Mouse (Mus musculus): ENCODE results near the gene Clec18a. TPM values are rescaled to one million over a fixed set of nuclear protein-coding genes. Genes with fewer than 3 reads are reported as not detected.
"Not testable (repeated sequence)": the region's sequence is repeated elsewhere in the genome, so short reads cannot be mapped to it uniquely, and the experiment has no call there.

Clec18a gene
- not detected in 2 replicates for total RNA-seq (2014; rRNA removed)
- polyA plus RNA-seq (2012; rRNA removed) = not detected in 2 replicates

DNA sequence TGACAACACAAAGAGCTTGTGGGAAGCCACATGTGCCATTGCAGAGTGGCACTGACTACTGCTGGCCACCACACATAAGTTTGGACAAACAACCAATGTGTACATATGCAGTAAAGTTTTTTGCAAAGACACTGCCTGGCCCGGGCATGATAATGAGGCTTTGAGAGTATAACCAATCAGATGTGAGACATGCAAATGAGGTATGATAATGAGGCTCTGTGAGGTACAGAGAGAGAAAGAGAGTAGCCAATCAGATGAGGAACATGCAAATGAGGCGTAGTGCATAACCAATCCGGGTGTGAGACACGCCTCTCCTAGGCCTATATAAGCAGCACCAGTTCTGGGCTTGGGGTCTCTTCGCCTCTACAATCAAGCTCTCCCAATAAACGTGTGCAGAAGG lies at the start of gene Clec18a:
Clec18a (minus strand) TSS at position 101 of the 400 bp plus-strand sequence.
- H3K4me1 ChIP-seq (ENCODE audit: control insufficient read depth, insufficient read depth, low read length) = peaks cover 11% of the 10 kb centered on the region
- not testable (repeated sequence) for H3K27ac ChIP-seq (replicated peaks; ENCODE audit: insufficient read depth, low read depth, low read length); H3K4me3 ChIP-seq (ENCODE audit: insufficient read depth, low read depth, low read length); H3K27me3 ChIP-seq (ENCODE audit: control insufficient read depth, insufficient read depth, low read length); DNase-seq (ENCODE audit: extremely low read depth, low read depth, low spot score); H3K36me3 ChIP-seq (ENCODE audit: control insufficient read depth, insufficient read depth, low read length); H3K9ac ChIP-seq (ENCODE audit: low read depth, low read length)
- WGBS = 92% methylated on average over 5 of the region's 6 CpGs
- peaks cover 13% of the 10 kb centered on the region for H3K79me2 ChIP-seq (ENCODE audit: control insufficient read depth, insufficient read depth, low read length)

DNA sequence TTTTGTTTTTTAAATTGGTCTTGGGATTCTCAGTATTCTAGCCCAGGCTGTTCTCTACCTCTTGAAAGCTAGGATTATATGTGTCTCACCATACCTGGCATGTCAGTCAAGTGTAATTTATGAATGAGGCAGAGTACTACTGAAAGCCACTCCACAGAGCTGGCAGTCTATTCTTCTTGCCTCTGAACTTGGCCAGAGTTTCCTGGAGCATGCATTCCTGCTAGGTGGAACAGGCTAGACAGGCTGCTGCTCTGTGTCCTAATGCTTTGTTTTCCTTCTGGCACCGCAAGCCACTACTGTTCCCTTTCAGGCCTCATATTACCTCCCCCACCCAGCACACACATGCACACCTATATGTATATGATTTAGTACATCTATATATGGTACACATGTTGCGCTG lies 38.5 kb upstream of the Clec18a start:
- Histone ChIP-seq H3K27ac (replicated peaks; ENCODE audit: insufficient read depth, low read depth, low read length) (no peak overlapping the region), H3K79me2 (ENCODE audit: control insufficient read depth, insufficient read depth, low read length) (peaks cover 7% of the 10 kb centered on the region; the same call in 1 of the 2 replicates), H3K27me3 (ENCODE audit: control insufficient read depth, insufficient read depth, low read length) (no peaks in the 10 kb centered on the region), H3K9ac (ENCODE audit: low read depth, low read length) (no peak overlapping the region), H3K4me1 (ENCODE audit: control insufficient read depth, insufficient read depth, low read length) (no peaks in the 10 kb centered on the region), H3K36me3 (ENCODE audit: control insufficient read depth, insufficient read depth, low read length) (peaks cover 67% of the 10 kb centered on the region), H3K4me3 (ENCODE audit: insufficient read depth, low read depth, low read length) (no peak overlapping the region)
- WGBS = 95% methylated on average over 2 of the region's 2 CpGs
- TF ChIP-seq POLR2A (IDR thresholded peaks at IDR 0.05; ENCODE audit: extremely low read depth, insufficient read depth, low read length) (no peak), CTCF (IDR thresholded peaks at IDR 0.05; ENCODE audit: low read depth, low read length) (no peak)
- DNase-seq (ENCODE audit: extremely low read depth, low read depth, low spot score) = no peak

DNA sequence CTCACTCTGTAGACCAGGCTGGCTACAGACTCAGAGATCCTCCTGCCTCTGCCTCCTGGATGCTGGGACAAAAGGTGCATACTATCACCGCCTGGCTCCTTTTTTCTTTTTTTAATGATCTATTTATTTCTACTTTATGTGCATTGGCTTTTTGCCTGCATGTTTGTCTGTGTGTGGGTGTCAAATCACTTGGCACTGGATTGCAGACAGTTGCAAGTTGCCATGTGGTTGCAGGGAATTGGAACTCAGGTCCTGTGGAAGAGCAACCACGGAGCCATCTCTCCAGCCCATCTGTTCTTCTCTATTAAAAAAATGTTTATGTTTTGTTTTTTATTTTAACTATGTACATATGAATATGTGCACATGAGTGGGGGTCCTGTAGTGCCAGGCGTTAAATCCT lies 27.3 kb upstream of the Clec18a start:
- H3K27ac ChIP-seq (replicated peaks; ENCODE audit: insufficient read depth, low read depth, low read length) = no peak overlapping the region
- WGBS = 73% methylated on average over 3 of the region's 3 CpGs
- TF ChIP-seq POLR2A (IDR thresholded peaks at IDR 0.05; ENCODE audit: extremely low read depth, insufficient read depth, low read length) = no peak
- no peak for TF ChIP-seq CTCF (IDR thresholded peaks at IDR 0.05; ENCODE audit: low read depth, low read length)
- DNase-seq (ENCODE audit: extremely low read depth, low read depth, low spot score) = no peak
- no peaks in the 10 kb centered on the region for H3K4me1 ChIP-seq (ENCODE audit: control insufficient read depth, insufficient read depth, low read length)
- H3K79me2 ChIP-seq (ENCODE audit: control insufficient read depth, insufficient read depth, low read length) = no peaks in the 10 kb centered on the region
- H3K27me3 ChIP-seq (ENCODE audit: control insufficient read depth, insufficient read depth, low read length) = no peaks in the 10 kb centered on the region
- H3K36me3 ChIP-seq (ENCODE audit: control insufficient read depth, insufficient read depth, low read length) = peaks cover 73% of the 10 kb centered on the region
- no peak overlapping the region for H3K9ac ChIP-seq (ENCODE audit: low read depth, low read length)
- H3K4me3 ChIP-seq (ENCODE audit: insufficient read depth, low read depth, low read length) = no peak overlapping the region

DNA sequence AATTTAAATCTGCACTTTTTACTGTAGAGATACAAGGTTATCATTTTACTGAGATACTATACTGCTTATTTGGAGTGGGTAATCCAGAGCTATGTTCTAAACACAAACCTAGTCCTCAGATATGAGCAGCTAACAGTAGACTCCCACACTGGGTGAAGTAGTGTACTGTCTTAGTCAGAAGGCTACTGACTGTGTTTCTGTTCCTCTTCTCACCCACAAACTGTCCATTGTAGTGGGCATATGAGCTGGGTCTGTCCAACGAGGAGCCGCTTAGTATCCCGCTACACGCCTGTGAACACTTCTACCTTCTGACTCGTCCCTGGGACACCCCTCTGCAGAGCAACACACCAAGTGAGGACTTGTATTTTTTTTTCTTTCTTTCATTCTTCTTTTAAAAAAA lies 22.7 kb upstream of the Clec18a start:
- WGBS = 98% methylated on average over 5 of the region's 5 CpGs
- DNase-seq (ENCODE audit: extremely low read depth, low read depth, low spot score) = no peak
- TF ChIP-seq CTCF (IDR thresholded peaks at IDR 0.05; ENCODE audit: low read depth, low read length) = no peak
- no peak for TF ChIP-seq POLR2A (IDR thresholded peaks at IDR 0.05; ENCODE audit: extremely low read depth, insufficient read depth, low read length)

DNA sequence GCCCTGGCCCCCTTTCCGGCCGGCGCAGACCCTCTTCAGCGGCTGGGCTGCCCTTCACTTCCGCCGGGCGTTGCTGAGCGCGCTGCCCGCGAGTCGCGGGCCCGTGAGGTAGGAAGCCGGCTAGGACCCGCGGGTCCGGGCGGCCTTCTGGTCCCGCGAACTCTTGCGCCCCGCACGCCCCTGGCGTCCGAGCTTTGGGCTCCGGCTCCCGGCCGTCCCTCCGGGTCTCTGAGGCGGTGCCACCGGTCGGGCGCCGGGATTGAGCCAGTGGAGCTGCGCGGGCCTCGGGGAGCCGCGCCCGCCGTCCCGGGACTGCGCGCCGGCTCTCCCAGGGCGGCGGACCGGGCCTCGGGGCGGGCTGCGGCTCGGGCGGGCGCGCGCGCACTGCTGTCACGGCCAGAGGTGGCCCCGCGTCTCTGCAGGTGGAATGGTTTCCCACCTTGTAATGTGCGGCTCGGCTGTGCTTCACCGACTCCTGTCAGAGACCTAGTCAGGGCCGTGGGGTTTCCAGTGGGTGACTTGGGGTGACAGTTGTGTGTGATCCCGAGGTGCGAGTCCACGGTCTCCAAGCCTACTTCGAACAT lies 2.6 kb upstream of the Clec18a start:
- peak overlapping the region; percentile 77 for H3K9ac ChIP-seq (ENCODE audit: low read depth, low read length)
- peak overlapping the region; percentile 69 for H3K4me3 ChIP-seq (ENCODE audit: insufficient read depth, low read depth, low read length)
- H3K27ac ChIP-seq (replicated peaks; ENCODE audit: insufficient read depth, low read depth, low read length) = peak overlapping the region; percentile 46; the same call in 1 of the 2 replicates
- peaks cover 19% of the 10 kb centered on the region for H3K79me2 ChIP-seq (ENCODE audit: control insufficient read depth, insufficient read depth, low read length)
- not testable (repeated sequence) for H3K27me3 ChIP-seq (ENCODE audit: control insufficient read depth, insufficient read depth, low read length); DNase-seq (ENCODE audit: extremely low read depth, low read depth, low spot score); H3K36me3 ChIP-seq (ENCODE audit: control insufficient read depth, insufficient read depth, low read length)
- H3K4me1 ChIP-seq (ENCODE audit: control insufficient read depth, insufficient read depth, low read length) = peaks cover 11% of the 10 kb centered on the region
- WGBS = under 1% methylated on average over 60 of the region's 69 CpGs

More for the DNA sequence above, 22.7 kb upstream of the Clec18a start:
- Histone ChIP-seq H3K4me1 (ENCODE audit: control insufficient read depth, insufficient read depth, low read length) (no peaks in the 10 kb centered on the region), H3K27ac (replicated peaks; ENCODE audit: insufficient read depth, low read depth, low read length) (no peak overlapping the region), H3K9ac (ENCODE audit: low read depth, low read length) (no peak overlapping the region), H3K36me3 (ENCODE audit: control insufficient read depth, insufficient read depth, low read length) (peaks cover 61% of the 10 kb centered on the region), H3K79me2 (ENCODE audit: control insufficient read depth, insufficient read depth, low read length) (no peaks in the 10 kb centered on the region), H3K27me3 (ENCODE audit: control insufficient read depth, insufficient read depth, low read length) (no peaks in the 10 kb centered on the region), H3K4me3 (ENCODE audit: insufficient read depth, low read depth, low read length) (no peak overlapping the region)

DNA sequence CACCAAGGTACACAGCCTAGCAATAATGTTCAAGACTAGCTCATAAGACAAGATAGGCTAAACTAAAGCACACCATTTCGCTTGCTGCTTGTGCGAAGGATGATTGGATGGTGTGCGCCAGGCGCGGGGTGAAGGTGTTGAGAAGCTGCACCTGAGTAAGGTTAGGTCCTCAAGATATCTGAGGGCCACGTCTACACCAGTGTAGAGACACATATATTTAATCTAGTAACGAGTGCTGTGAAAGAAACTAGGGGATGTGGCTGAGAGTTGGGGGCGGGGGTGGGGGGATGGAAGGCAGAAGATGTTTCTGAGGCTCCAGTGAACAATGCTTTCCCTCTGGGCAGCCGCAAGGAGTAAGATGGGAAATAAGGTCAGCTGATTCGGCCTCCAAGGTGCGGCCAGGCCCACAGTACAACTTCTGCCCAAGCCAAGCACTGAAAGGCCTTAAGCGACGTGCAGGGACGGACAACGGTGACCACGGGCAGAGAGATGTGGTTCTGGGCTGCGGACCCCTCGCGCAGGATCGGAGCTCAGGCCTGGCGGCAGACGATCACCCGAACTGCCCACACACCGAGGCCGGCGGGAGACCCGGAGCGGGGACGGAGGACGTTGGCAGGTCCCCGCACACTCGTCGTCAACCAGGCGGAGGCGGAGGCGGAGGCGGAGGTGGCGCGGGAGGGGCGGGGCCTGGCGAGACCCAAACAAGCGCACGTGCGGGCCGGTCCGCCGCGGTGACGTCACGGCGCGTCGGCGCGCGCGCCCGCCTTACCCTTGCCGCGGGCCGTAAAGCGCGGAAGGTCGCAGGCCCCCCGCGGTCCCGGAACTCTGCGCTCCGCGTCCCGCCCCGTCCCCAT lies 1.9 kb upstream of the Clec18a start, which contains the start of gene Pdpr:
Pdpr (plus strand) TSS at position 766 of the 854 bp plus-strand sequence.
- no peak for TF ChIP-seq CTCF (IDR thresholded peaks at IDR 0.05; ENCODE audit: low read depth, low read length)
- 0 out of 2 replicates have a peak, but pooled peaks have one; percentile 23 for TF ChIP-seq POLR2A (IDR thresholded peaks at IDR 0.05; ENCODE audit: extremely low read depth, insufficient read depth, low read length)
- peaks cover 18% of the 10 kb centered on the region for H3K79me2 ChIP-seq (ENCODE audit: control insufficient read depth, insufficient read depth, low read length)
- WGBS = 7% methylated on average over 67 of the region's 72 CpGs
- peak within 1 kb of the TSS; percentile 59 for H3K27ac ChIP-seq (replicated peaks; ENCODE audit: insufficient read depth, low read depth, low read length)
- H3K9ac ChIP-seq (ENCODE audit: low read depth, low read length) = peak within 1 kb of the TSS; percentile 84
- H3K36me3 ChIP-seq (ENCODE audit: control insufficient read depth, insufficient read depth, low read length) = no peaks in the 10 kb centered on the region
- H3K27me3 ChIP-seq (ENCODE audit: control insufficient read depth, insufficient read depth, low read length) = no peaks in the 10 kb centered on the region
- peak; percentile 53 for DNase-seq (ENCODE audit: extremely low read depth, low read depth, low spot score)
- peak within 1 kb of the TSS; percentile 69 for H3K4me3 ChIP-seq (ENCODE audit: insufficient read depth, low read depth, low read length)
- H3K4me1 ChIP-seq (ENCODE audit: control insufficient read depth, insufficient read depth, low read length) = peaks cover 11% of the 10 kb centered on the region

Data from liver, adult 2 months (tissue).